Mouse (Mus musculus): ENCODE results near the gene Nfia.

The Nfia gene

GRCm38 (mm10) chr4:98082512-98082911 lies 310.0 kb downstream of the Nfia start:
- no peak for DNase-seq

GRCm38 (mm10) chr4:98085060-98085459 lies 312.5 kb downstream of the Nfia start:
- DNase-seq = no peak

DNA sequence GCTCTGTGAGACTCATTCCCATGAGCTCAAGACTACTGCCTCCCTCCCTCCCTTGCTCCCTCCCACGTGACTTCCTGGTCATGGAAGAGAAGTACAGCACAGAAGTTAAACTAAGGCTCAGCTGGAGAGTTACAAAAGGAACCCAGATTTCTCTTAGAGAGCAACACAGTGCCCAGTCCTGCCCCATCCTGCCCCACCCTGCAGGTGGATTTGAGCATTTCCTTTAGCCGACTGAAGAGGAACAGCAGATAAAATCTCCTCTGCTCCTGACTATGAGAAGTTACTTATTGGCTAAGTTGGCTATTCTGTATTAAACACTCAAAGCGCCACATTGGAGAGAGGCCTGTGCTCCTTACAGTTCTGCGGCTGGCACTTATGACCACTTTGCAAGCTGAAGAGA lies 314.4 kb downstream of the Nfia start:
- DNase-seq = no peak

- DNase-seq = no peak
Observed at GRCm38 (mm10) chr4:98089985-98090384, 317.5 kb downstream of the Nfia start.

- DNase-seq = no peak
Observed at GRCm38 (mm10) chr4:98090586-98090985, 318.1 kb downstream of the Nfia start.

DNA sequence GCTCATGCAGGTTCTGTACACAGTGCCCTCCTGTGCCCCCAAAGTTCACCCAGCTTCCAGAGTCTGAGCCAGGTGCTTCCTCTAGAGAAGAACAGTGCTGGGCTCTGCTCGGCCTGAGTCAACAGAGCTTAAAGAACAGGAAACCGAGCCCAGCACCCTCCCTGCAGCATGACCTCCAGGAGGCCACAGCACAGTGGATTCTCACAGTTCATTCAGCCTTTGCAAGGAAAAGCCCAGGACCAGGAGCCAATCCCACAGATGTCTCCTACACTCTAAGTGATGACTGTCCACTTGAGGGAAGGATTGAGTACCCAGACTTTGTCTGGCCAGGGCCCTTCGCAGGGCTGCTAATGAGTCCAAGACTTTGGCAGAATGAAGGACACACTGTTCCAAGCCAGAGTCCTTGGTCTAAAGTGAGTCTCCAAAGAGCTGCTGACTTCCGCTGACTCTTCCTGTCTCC lies 318.9 kb downstream of the Nfia start:
- DNase-seq = no peak

DNA sequence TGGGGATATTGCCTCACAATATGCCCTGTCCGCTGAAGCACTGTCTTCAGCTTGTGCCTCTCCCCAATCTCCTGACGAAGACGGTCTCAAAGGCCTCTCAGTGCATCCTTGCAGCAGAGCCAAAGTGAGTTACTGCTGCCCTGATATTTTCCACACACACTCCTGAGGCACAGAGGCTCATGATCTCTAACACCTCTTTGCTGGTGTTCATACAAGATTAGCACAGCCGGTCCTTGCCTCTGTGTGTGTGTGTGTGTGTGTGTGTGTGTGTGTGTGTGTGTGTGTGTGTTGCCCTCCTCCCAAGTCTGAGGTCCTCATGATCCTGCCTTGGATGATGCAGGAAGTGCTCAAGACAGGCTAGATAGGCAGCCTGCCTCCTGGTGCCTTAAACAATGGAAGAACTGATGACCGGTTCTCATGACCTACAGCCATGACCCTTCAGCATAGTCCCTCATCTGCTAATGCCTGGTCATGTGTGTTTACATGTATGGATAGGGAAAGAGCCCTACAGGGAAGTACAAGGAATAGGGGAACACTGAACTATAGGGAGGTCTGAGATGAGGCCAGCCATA lies 319.5 kb downstream of the Nfia start:
- no peak for DNase-seq

DNA sequence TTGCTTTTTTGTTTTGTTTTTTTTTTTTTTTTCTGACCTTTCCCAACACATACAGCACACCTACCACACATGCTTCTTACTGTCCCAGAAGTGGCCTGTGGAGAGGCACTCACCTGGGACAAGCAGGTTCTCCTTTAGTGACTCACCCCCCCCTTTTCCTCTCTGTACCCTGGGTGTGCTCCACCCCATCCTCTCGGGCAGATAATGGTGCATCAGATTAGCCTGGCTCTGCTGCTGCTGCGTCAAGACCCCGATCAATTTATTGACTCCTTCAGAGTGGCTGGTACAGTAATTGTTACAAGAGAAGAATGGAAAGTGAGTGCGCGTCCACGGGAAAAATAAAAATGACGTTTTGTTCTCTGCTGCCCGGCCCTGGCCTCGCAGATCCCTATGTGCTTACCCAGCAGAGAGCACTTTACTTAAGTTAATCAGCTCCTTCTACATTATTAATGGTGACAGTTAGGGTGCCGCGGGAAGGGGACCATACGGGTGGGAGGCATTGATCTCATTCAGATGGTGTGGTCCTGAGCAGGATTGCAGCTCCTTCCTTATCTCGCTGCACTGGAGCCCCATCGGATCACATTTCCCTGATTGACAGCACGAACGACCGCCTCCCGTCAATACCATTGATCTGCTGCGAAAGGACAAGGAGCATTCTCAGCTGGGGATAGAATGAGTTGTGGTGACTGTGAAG lies 321.7 kb downstream of the Nfia start:
- no peak for DNase-seq

DNA sequence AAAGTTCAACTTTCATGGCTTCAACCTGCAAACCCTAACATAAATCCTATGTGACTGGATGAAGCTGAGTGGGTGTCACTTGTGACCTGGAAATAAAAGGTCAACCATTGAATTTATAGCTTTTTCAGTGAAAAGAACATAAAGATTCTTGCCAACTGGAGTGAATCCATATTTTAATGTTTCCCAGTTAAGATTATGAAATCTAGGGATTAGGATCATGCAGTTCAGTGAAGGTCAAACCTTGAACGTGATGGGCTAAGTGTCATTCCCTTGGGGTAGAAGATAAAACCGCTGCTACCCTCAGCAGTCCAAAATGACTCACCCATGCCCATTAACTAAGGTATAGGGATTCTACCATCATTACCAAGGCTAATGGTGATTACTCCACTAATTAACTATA lies 322.5 kb downstream of the Nfia start:
- DNase-seq = no peak

DNA sequence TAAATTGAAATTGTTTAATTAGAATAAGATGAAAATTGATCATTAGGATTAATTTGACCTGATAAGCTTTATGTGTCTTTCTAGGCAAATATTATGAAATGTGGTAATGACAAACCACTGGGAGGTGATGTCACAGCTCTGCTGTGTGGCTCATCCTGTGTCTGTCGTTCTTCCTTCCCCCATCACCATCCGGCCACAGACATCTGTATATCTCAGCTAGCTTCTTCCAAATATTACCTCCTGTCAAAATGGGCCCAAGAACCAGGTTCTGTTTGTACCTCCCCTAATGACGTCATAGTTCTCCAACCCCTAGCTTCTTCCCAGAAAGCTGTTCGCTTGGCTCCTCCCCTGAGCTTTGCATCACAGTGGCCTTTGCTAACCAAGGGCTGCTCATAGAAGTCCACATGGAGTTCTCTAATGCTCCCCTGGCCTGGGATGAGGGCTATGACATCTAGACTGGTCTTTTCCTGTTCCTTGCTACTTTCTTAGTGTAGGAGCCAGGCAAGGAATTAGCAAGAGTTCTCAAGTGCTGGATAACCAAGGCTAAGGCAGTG lies 324.6 kb downstream of the Nfia start:
- DNase-seq = no peak

GRCm38 (mm10) chr4:98098663-98099062 lies 326.1 kb downstream of the Nfia start:
- DNase-seq = no peak

- no peak for DNase-seq
Observed at GRCm38 (mm10) chr4:98099433-98099832, 326.9 kb downstream of the Nfia start.

GRCm38 (mm10) chr4:98101153-98102096 lies 328.9 kb downstream of the Nfia start:
- no peak for DNase-seq

GRCm38 (mm10) chr4:98102625-98103336 lies 330.2 kb downstream of the Nfia start:
- no peak for DNase-seq

GRCm38 (mm10) chr4:98103337-98103666 lies 330.8 kb downstream of the Nfia start:
- DNase-seq = no peak

DNA sequence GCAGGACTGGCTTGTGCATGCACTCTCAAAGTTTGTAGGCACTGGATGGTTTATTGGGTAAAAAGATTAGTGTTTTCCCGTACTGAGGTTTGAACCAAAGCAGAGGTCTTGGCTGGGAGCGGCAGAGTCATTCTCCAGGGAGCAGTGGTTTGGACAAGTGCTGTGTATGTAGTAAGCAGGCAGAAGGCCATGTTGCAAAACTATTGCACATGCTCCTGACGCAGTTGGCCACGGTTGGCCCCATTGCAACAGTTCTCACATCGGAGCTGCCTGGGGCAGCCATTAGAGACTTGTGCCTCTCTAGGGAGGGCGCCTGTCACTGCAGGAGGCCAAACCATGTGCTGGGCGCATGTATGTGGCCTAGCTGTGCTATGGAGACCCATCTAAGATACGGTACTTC lies 331.6 kb downstream of the Nfia start:
- no peak for DNase-seq

GRCm38 (mm10) chr4:98104911-98105702 lies 332.6 kb downstream of the Nfia start:
- DNase-seq = no peak

GRCm38 (mm10) chr4:98105971-98106370 lies 333.4 kb downstream of the Nfia start:
- DNase-seq = no peak

- no peak for DNase-seq
Observed at GRCm38 (mm10) chr4:98106445-98107092, 334.0 kb downstream of the Nfia start.

GRCm38 (mm10) chr4:98107093-98107453 lies 334.5 kb downstream of the Nfia start:
- no peak for DNase-seq

- no peak for DNase-seq
Observed at GRCm38 (mm10) chr4:98107936-98108675, 335.6 kb downstream of the Nfia start.

Data from cerebellum, adult 11-12 months (tissue).